Mouse (Mus musculus) ovary, adult 2 months (tissue): ENCODE data around the gene Lgals3bp. TPM values are rescaled to one million over a fixed set of nuclear protein-coding genes. Genes with fewer than 3 reads are reported as not detected.

Experiments
- polyA plus RNA-seq: library from polyadenylated mRNA; depleted of rRNA; stranded (reverse); fragments of >200 nt; gene quantifications from 2 replicates; pipeline ENCODE4 v1.2.3, GENCODE M21; 2012; rRNA removed

Lgals3bp gene
- polyA plus RNA-seq, result 268 and 387 TPM in 2 replicates

GRCm38 (mm10) chr11:118401760-118402280, at the start of gene Lgals3bp:
Lgals3bp (minus strand) TSS chr11:118402092.

GRCm38 (mm10) chr11:118427986-118428385, 26.1 kb upstream of the Lgals3bp start, which contains the start of gene C1qtnf1:
C1qtnf1 (plus strand) TSS chr11:118428203.

GRCm38 (mm10) chr11:118418834-118419504, 17.1 kb upstream of the Lgals3bp start, which contains the start of gene Cant1:
Cant1 (minus strand) TSS chr11:118419086.

GRCm38 (mm10) chr11:118355640-118356039, 46.3 kb downstream of the Lgals3bp start, which contains the start of gene Timp2:
Timp2 (minus strand) TSS chr11:118355740.

Other genes starting within 250 kb of the Lgals3bp start
- gene Cyth1, start 153.5 kb downstream of the Lgals3bp start, polyA plus RNA-seq, result 21.5 and 24.6 TPM in 2 replicates
- 26.2 and 32.4 TPM in 2 replicates for gene Usp36, start 111.8 kb downstream of the Lgals3bp start, polyA plus RNA-seq
- 0.16 TPM in 1 of 2 replicates, not detected in the other for gene Cep295nl, start 59.6 kb downstream of the Lgals3bp start, polyA plus RNA-seq
- 234 and 274 TPM in 2 replicates for gene Timp2, start 46.4 kb downstream of the Lgals3bp start, polyA plus RNA-seq
- gene Cant1, start 17.0 kb upstream of the Lgals3bp start, polyA plus RNA-seq, result 79.4 and 83.5 TPM in 2 replicates
- gene C1qtnf1, start 26.1 kb upstream of the Lgals3bp start, polyA plus RNA-seq, result 48.1 and 48.4 TPM in 2 replicates
- gene Engase, start 74.7 kb upstream of the Lgals3bp start, polyA plus RNA-seq, result 10.9 and 12.4 TPM in 2 replicates